Mouse (Mus musculus): ENCODE results near the gene Ovol3. TPM values are rescaled to one million over a fixed set of nuclear protein-coding genes. Genes with fewer than 3 reads are reported as not detected.

The Ovol3 gene
- not detected in 2 replicates for polyA plus RNA-seq (2014; fragmentation: Nextera tagmentation; extraction: Ambion mirVana)

DNA sequence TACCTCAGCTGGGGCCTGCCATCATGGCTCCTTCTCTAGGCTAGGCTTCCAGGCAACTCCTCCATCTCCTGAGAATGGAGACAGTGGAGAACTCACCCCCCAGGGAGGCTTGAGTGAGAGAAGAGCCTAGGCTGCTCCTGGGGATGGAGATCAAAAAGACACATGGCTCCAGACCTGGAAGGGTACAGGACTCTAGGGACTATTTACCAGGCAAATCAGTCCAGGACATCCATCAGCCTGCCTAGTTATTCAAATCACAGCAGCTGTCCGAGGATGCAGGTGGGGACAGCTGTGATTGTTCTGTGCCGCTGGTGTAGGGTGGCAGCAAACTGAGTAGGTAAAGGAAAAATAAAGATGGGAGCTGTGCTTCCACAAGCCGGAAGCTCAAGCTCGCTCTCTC is at the start of gene Ovol3:
Gene Ovol3, minus strand, starts transcription at position 101 of the 400 bp plus-strand sequence.
- DNase-seq (ENCODE audit: low spot score) (no peak), ATAC-seq (replicated peaks; ENCODE audit: low FRiP score) (no peak)
- Histone ChIP-seq H3K27me3 (replicated peaks; ENCODE audit: control insufficient read depth, insufficient read depth, low read length) (no peaks in the 10 kb centered on the region), H3K36me3 (ENCODE audit: control insufficient read depth, insufficient read depth, low read length) (0 out of 2 replicates have a peak, but pooled peaks cover 4% of the 10 kb centered on the region), H3K9me3 (ENCODE audit: control insufficient read depth, low read length) (no peaks in the 10 kb centered on the region), H3K9ac (ENCODE audit: low read depth, low read length) (no peak within 1 kb of the TSS), H3K4me1 (replicated peaks; ENCODE audit: control insufficient read depth, insufficient read depth, low read length) (peaks cover 5% of the 10 kb centered on the region), H3K27ac (ENCODE audit: low read depth, low read length) (no peak within 1 kb of the TSS), H3K4me3 (ENCODE audit: low read depth, low read length) (no peak within 1 kb of the TSS), H3K4me2 (no peak within 1 kb of the TSS)
- WGBS = 72% methylated on average over 4 of the region's 4 CpGs

DNA sequence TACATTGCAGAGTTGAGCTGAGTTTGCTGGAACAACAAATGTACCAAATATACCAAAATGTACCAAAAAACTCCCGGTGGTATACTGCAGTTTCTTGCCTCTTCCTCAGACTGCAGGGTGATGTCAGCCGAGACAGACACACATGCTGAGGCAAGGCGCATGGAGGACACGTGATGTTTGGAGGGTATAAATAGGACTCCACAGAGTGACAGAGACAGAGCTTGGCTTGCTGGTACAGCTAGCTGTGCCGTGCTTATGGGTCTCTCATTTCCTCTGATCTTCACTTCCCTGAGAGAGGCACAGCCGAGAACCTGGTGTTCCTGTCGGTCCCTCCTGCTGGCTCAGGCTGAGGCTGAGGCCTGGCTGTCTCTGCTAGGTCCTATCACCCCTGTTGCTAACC is 47.2 kb upstream of the Ovol3 start:
- Histone ChIP-seq H3K4me2 (no peak overlapping the region), H3K4me1 (replicated peaks; ENCODE audit: control insufficient read depth, insufficient read depth, low read length) (peaks cover 11% of the 10 kb centered on the region), H3K27ac (ENCODE audit: low read depth, low read length) (no peak overlapping the region), H3K9ac (ENCODE audit: low read depth, low read length) (no peak overlapping the region), H3K9me3 (ENCODE audit: control insufficient read depth, low read length) (no peaks in the 10 kb centered on the region), H3K27me3 (replicated peaks; ENCODE audit: control insufficient read depth, insufficient read depth, low read length) (0 out of 2 replicates have a peak, but pooled peaks cover 3% of the 10 kb centered on the region), H3K36me3 (ENCODE audit: control insufficient read depth, insufficient read depth, low read length) (no peaks in the 10 kb centered on the region), H3K4me3 (ENCODE audit: low read depth, low read length) (no peak overlapping the region)
- 70% methylated on average over 7 of the region's 7 CpGs for WGBS
- DNase-seq (ENCODE audit: low spot score) (no peak), ATAC-seq (replicated peaks; ENCODE audit: low FRiP score) (no peak)

DNA sequence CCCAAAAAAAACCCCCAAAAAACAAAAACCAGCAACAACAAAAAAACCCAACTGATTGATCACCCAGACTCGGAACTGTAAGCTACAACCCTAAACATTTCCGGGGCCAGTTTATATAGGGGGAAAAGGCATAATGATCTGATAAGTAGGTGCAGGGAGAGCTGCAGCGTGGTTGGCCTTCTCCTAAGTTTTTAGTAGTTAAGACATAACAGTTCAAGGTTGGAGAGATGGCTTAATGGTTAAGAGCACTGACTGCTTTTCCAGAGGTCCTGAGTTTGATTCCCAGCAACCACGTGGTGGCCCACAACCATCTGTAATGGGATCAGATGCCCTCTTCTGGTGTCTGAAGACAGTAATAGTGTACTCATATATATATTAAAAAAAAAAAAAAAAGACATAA is 46.0 kb upstream of the Ovol3 start:
- ATAC-seq (replicated peaks; ENCODE audit: low FRiP score) = no peak

DNA sequence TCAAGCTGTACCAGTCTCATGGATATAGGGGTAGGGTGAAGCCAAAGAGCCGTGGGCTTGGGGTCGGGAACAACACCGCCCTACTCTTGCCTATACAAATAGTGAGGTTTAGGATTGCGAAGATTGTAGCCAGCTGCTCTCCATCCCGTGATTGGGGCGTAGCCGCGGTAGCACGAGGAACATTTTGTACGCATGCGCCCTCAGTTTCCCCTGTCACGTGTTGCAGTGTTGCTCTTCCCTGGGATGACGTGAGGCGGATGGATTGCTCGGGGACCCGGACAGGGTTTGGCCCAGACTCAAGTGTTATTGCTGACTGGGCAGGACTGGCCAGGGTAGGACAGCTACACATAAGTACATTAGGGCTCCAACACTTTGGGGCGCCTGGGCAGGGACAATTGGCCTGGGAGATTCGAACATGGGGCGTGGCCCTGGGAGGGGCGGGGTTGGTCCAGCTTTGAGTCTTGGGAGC is 45.2 kb upstream of the Ovol3 start:
- peak overlapping the region; percentile 64 for H3K9ac ChIP-seq (ENCODE audit: low read depth, low read length)
- ATAC-seq (replicated peaks; ENCODE audit: low FRiP score) (peak; percentile 68), DNase-seq (ENCODE audit: low spot score) (peak; percentile 79)
- H3K27ac ChIP-seq (ENCODE audit: low read depth, low read length) = peak overlapping the region; percentile 98
- peak overlapping the region; percentile 87 for H3K4me3 ChIP-seq (ENCODE audit: low read depth, low read length)
- peak overlapping the region; percentile 99 for H3K4me2 ChIP-seq
- H3K36me3 ChIP-seq (ENCODE audit: control insufficient read depth, insufficient read depth, low read length) = no peaks in the 10 kb centered on the region
- peaks cover 11% of the 10 kb centered on the region for H3K4me1 ChIP-seq (replicated peaks; ENCODE audit: control insufficient read depth, insufficient read depth, low read length)
- no peaks in the 10 kb centered on the region for H3K27me3 ChIP-seq (replicated peaks; ENCODE audit: control insufficient read depth, insufficient read depth, low read length)
- under 1% methylated on average over 20 of the region's 20 CpGs for WGBS
- H3K9me3 ChIP-seq (ENCODE audit: control insufficient read depth, low read length) = no peaks in the 10 kb centered on the region

More for the DNA sequence above, 46.0 kb upstream of the Ovol3 start:
- 67% methylated on average over 4 of the region's 4 CpGs for WGBS
- DNase-seq (ENCODE audit: low spot score) = no peak
- H3K27ac ChIP-seq (ENCODE audit: low read depth, low read length) = no peak overlapping the region
- H3K4me3 ChIP-seq (ENCODE audit: low read depth, low read length) = no peak overlapping the region
- peaks cover 11% of the 10 kb centered on the region for H3K4me1 ChIP-seq (replicated peaks; ENCODE audit: control insufficient read depth, insufficient read depth, low read length)
- H3K36me3 ChIP-seq (ENCODE audit: control insufficient read depth, insufficient read depth, low read length) = no peaks in the 10 kb centered on the region
- H3K27me3 ChIP-seq (replicated peaks; ENCODE audit: control insufficient read depth, insufficient read depth, low read length) = no peaks in the 10 kb centered on the region
- no peaks in the 10 kb centered on the region for H3K9me3 ChIP-seq (ENCODE audit: control insufficient read depth, low read length)
- no peak overlapping the region; the same call in 1 of the 2 replicates for H3K4me2 ChIP-seq
- H3K9ac ChIP-seq (ENCODE audit: low read depth, low read length) = no peak overlapping the region

DNA sequence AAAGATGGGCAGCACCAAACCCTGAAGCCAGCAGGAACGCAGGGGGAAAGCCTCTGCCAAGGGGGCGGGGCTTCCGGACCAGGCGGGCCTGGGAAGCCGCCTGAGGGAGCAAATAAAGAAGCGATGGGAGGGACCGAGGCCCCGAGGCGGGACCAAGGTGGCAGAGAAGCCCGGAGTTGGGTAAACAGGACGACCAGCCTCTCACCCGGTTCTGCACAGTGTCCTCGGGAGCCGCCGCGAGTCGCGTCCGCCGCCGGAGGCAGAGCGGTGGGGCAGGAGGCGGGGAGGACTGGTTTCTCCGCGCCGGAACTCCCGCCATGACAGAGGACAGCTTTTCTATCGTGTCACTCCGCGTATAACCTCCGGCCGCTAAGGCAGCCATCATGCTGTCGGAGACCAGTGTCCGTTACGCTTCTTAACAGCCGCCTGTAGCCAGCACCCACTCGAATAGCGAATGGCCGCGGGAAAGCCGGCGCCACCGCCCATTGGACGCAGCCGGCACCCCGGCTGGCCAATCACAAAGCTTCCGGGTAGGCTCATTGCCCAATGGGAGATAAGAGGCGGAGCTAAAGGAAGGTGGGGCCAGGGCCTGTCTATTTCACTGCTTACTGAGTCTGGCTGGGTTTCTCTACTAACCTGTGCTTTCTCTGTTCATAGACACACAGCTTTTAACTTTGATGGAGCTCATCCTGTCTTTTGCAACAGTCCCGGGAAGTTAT is 44.6 kb upstream of the Ovol3 start, which contains the start of the genes Thap8 and Wdr62:
Gene Thap8, plus strand, starts transcription at position 144 of the 719 bp plus-strand sequence.
Gene Wdr62, minus strand, starts transcription at position 469 of the 719 bp plus-strand sequence.
- peak within 1 kb of the TSS; percentile 87 for H3K4me3 ChIP-seq (ENCODE audit: low read depth, low read length)
- peak within 1 kb of the TSS; percentile 99 for H3K4me2 ChIP-seq
- H3K36me3 ChIP-seq (ENCODE audit: control insufficient read depth, insufficient read depth, low read length) = 0 out of 2 replicates have a peak, but pooled peaks cover under 1% of the 10 kb centered on the region
- WGBS = under 1% methylated on average over 48 of the region's 49 CpGs
- DNase-seq (ENCODE audit: low spot score) (peak; percentile 90), ATAC-seq (replicated peaks; ENCODE audit: low FRiP score) (peak; percentile 95)
- no peaks in the 10 kb centered on the region for H3K27me3 ChIP-seq (replicated peaks; ENCODE audit: control insufficient read depth, insufficient read depth, low read length)
- H3K9me3 ChIP-seq (ENCODE audit: control insufficient read depth, low read length) = no peaks in the 10 kb centered on the region
- H3K4me1 ChIP-seq (replicated peaks; ENCODE audit: control insufficient read depth, insufficient read depth, low read length) = peaks cover 11% of the 10 kb centered on the region
- peak within 1 kb of the TSS; percentile 98 for H3K27ac ChIP-seq (ENCODE audit: low read depth, low read length)
- H3K9ac ChIP-seq (ENCODE audit: low read depth, low read length) = peak within 1 kb of the TSS; percentile 88

DNA sequence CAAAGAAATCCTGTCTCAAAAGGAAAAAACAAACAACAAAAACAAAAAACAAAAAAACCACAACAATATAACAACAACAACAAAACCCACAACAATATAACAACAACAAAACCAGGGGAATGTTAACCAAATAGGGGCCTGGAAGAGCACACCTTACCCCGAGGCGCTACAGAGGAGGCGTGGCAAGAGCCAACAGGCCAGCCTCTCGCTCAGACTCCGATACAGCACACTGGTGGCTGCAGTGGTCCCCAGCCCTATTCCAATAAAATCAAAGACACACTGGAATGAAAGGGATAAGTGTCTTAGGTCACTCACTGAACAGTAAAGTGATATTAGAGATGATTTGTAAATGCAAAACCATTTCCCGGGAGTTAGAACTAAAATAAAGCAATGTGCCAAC is 44.0 kb upstream of the Ovol3 start:
- Histone ChIP-seq H3K4me2 (peak overlapping the region; percentile 99), H3K27me3 (replicated peaks; ENCODE audit: control insufficient read depth, insufficient read depth, low read length) (no peaks in the 10 kb centered on the region), H3K4me1 (replicated peaks; ENCODE audit: control insufficient read depth, insufficient read depth, low read length) (peaks cover 11% of the 10 kb centered on the region), H3K9ac (ENCODE audit: low read depth, low read length) (peak overlapping the region; percentile 88), H3K9me3 (ENCODE audit: control insufficient read depth, low read length) (no peaks in the 10 kb centered on the region), H3K36me3 (ENCODE audit: control insufficient read depth, insufficient read depth, low read length) (0 out of 2 replicates have a peak, but pooled peaks cover 2% of the 10 kb centered on the region), H3K4me3 (ENCODE audit: low read depth, low read length) (peak overlapping the region; percentile 87), H3K27ac (ENCODE audit: low read depth, low read length) (peak overlapping the region; percentile 98)
- WGBS = 0% methylated on average over 6 of the region's 6 CpGs
- no peak for DNase-seq (ENCODE audit: low spot score)
- peak; percentile 45; the same call in 1 of the 2 replicates for ATAC-seq (replicated peaks; ENCODE audit: low FRiP score)

DNA sequence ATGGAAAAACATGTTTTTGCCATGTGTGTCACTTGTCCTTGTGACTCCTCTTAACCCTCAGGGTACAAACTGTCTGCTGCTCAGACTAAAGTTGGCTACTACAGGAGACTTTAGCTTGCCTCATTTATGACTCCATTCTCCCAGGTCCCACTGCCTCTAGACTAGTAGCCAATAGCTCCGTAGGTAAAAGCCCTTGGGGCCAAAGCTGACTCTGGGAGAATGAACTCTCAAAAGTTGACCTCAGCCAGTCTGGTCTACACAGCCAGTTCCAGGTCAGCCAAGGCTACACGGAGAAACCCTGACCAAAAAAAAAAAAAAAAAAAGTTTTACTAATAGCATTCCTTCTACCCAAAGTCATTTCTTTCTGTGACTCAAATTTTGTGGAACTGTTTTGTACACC is 43.4 kb upstream of the Ovol3 start:
- H3K9ac ChIP-seq (ENCODE audit: low read depth, low read length) = peak overlapping the region; percentile 88; the same call in 1 of the 2 replicates
- H3K9me3 ChIP-seq (ENCODE audit: control insufficient read depth, low read length) = no peaks in the 10 kb centered on the region
- no peak for ATAC-seq (replicated peaks; ENCODE audit: low FRiP score)
- no peak overlapping the region for H3K27ac ChIP-seq (ENCODE audit: low read depth, low read length)
- no peaks in the 10 kb centered on the region for H3K27me3 ChIP-seq (replicated peaks; ENCODE audit: control insufficient read depth, insufficient read depth, low read length)
- 53% methylated on average over 2 of the region's 2 CpGs for WGBS
- H3K36me3 ChIP-seq (ENCODE audit: control insufficient read depth, insufficient read depth, low read length) = 0 out of 2 replicates have a peak, but pooled peaks cover 2% of the 10 kb centered on the region
- H3K4me1 ChIP-seq (replicated peaks; ENCODE audit: control insufficient read depth, insufficient read depth, low read length) = peaks cover 11% of the 10 kb centered on the region
- no peak for DNase-seq (ENCODE audit: low spot score)
- H3K4me3 ChIP-seq (ENCODE audit: low read depth, low read length) = peak overlapping the region; percentile 87
- H3K4me2 ChIP-seq = peak overlapping the region; percentile 99

DNA sequence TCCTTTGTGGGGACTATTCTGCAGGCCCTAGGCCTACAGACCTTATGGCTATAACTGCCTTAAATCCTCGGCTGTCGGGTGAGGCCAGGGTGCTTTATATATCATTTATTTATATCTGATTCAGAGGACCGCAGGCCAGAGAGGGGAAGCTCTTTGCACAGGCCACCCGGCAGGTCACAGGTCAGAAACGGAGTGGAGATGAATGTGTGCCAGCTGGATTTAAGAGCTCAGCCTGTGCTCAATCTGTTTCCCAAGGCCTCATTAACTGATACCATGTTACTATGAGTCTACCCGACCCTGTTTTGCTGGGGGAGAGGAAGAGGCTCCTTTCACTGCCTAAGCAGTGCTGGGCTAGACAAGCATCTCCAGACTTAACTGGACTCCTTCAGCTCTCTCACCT is 38.9 kb upstream of the Ovol3 start:
- no peak for ATAC-seq (replicated peaks; ENCODE audit: low FRiP score)
- no peaks in the 10 kb centered on the region for H3K9me3 ChIP-seq (ENCODE audit: control insufficient read depth, low read length)
- WGBS = 84% methylated on average over 6 of the region's 6 CpGs
- no peak for DNase-seq (ENCODE audit: low spot score)
- H3K4me3 ChIP-seq (ENCODE audit: low read depth, low read length) = no peak overlapping the region
- H3K27me3 ChIP-seq (replicated peaks; ENCODE audit: control insufficient read depth, insufficient read depth, low read length) = no peaks in the 10 kb centered on the region
- no peak overlapping the region for H3K27ac ChIP-seq (ENCODE audit: low read depth, low read length)
- H3K9ac ChIP-seq (ENCODE audit: low read depth, low read length) = no peak overlapping the region
- H3K36me3 ChIP-seq (ENCODE audit: control insufficient read depth, insufficient read depth, low read length) = peaks cover 6% of the 10 kb centered on the region; the same call in 1 of the 2 replicates
- peaks cover 7% of the 10 kb centered on the region for H3K4me1 ChIP-seq (replicated peaks; ENCODE audit: control insufficient read depth, insufficient read depth, low read length)
- no peak overlapping the region for H3K4me2 ChIP-seq

All from liver, embryonic 11.5 days (tissue).